Comparison of ENCODE assay signal across 9 mouse cellular contexts in genomic region chr3:28564370-28565357, GRCm38 (mm10).
DNase-seq lines count a peak whose midpoint lies in the region; ATAC-seq and TF ChIP-seq lines count a peak whose summit lies in the region.
"Had no signal": no experiment of that assay in that cellular context is flagged by ENCODE, and none has a peak within 500 bp of the region (broad histone marks: within the 10 kb centered on the region; RNA-seq: fewer than 3 reads in every experiment).

No protein-coding gene starts in this region.

- H3K9me3 ChIP-seq in lung, embryonic 14.5 days (ENCODE audit: low read depth, low read length), result no peaks in the 10 kb centered on the region

- H3K4me2 ChIP-seq in lung, embryonic 14.5 days, result no peak overlapping the region

- H3K36me3 ChIP-seq in lung, embryonic 14.5 days (ENCODE audit: insufficient read depth), result no peaks in the 10 kb centered on the region

- no peak for TF ChIP-seq POLR2A in embryonic fibroblast, embryonic 13.5 days (IDR thresholded peaks at IDR 0.05; ENCODE audit: low read depth, low read length)

- H3K27me3 ChIP-seq in lung, embryonic 14.5 days (ENCODE audit: insufficient read depth, low read length), result no peaks in the 10 kb centered on the region

- no peaks in the 10 kb centered on the region for H3K4me1 ChIP-seq in lung, embryonic 14.5 days (ENCODE audit: insufficient read depth)
- no peaks in the 10 kb centered on the region for H3K4me1 ChIP-seq in embryonic fibroblast, embryonic 13.5 days (ENCODE audit: control insufficient read depth, insufficient read depth, low read length)

- DNase-seq in frontal cortex, postnatal 10 days (ENCODE audit: low spot score in 2 of 2), result no peak
- no peak for DNase-seq in lung, embryonic 14.5 days
- no peak for DNase-seq in lung, postnatal 14 days
- peak; percentile 27 for DNase-seq in right cerebral cortex, postnatal 4 days
- no peak for DNase-seq in embryo, embryonic 10 days (ENCODE audit: low spot score)
- DNase-seq: lung, postnatal 36 days had no signal

- no peak overlapping the region for H3K9ac ChIP-seq in lung, embryonic 14.5 days

- ATAC-seq in frontal cortex, adult (ENCODE audit: low TSS enrichment), result peak; percentile 76
- ATAC-seq in lung, embryonic 14.5 days (ENCODE audit: insufficient read depth), result no peak
- ATAC-seq in cerebellum, adult (ENCODE audit: insufficient number of reproducible peaks, low FRiP score, low TSS enrichment), result no peak

- 69% methylated on average over 12 of the region's 12 CpGs for WGBS in lung, embryonic 14.5 days

- TF ChIP-seq CTCF in lung, embryonic 14.5 days (IDR thresholded peaks at IDR 0.05; ENCODE audit: low read depth), result peak; percentile 38; the same call in 1 of the 2 replicates
- peak; percentile 22; the same call in 1 of the 2 replicates for TF ChIP-seq CTCF in embryonic fibroblast, embryonic 13.5 days (IDR thresholded peaks at IDR 0.05; ENCODE audit: borderline replicate concordance, insufficient read depth, low read length)

- no peak overlapping the region for H3K27ac ChIP-seq in lung, embryonic 14.5 days (ENCODE audit: low read depth)
- H3K27ac ChIP-seq in embryonic fibroblast, embryonic 13.5 days (ENCODE audit: insufficient read depth, low read length), result no peak overlapping the region

- H3K4me3 ChIP-seq in lung, embryonic 14.5 days (ENCODE audit: low read depth, low read length), result no peak overlapping the region
- no peak overlapping the region for H3K4me3 ChIP-seq in embryonic fibroblast, embryonic 13.5 days (ENCODE audit: insufficient read depth, low read length)
